Mouse (Mus musculus) MEL (cell line): ENCODE data around the gene Gm960. TPM values are rescaled to one million over a fixed set of nuclear protein-coding genes. Genes with fewer than 3 reads are reported as not detected.

ENCODE experiments used
- DNase-seq: peaks from one replicate; pipeline ENCODE4 v3.0.0; 2011; ENCODE audit warnings: low read depth, low spot score
- H3K27ac ChIP-seq: 2 replicates; pipeline ENCODE4 v1.5.1; 2012; ENCODE audit warnings: low read depth, mild to moderate bottlenecking, control low read depth, low read length, moderate library complexity; ENCODE audit not compliant: control insufficient read depth
- H3K27me3 ChIP-seq, 2 experiments: fragments of 150-350 bp in 1 of 2; sonication (generic) in 1 of 2; 2 replicates each; pipeline ENCODE4 v1.6.1; 2012; ENCODE audit warnings: low read length in 2 of 2, mild to moderate bottlenecking in 2 of 2, improper control_type of control experiment in 1 of 2, moderate library complexity in 1 of 2; ENCODE audit not compliant: insufficient read depth in 2 of 2, control insufficient read depth in 1 of 2
- H3K36me3 ChIP-seq, 2 experiments: 2 replicates each; pipeline ENCODE4 v1.6.1; 2012 to 2014; ENCODE audit warnings: low read length in 2 of 2, improper control_type of control experiment in 1 of 2, inconsistent platforms in 1 of 2, mild to moderate bottlenecking in 1 of 2; ENCODE audit not compliant: insufficient read depth in 2 of 2, control insufficient read depth in 1 of 2
- H3K4me1 ChIP-seq, 2 experiments: fragments of 150-350 bp in 1 of 2; sonication (generic) in 1 of 2; 2 replicates each; pipeline ENCODE4 v1.6.1; 2012; ENCODE audit warnings: low read length in 2 of 2, improper control_type of control experiment in 1 of 2, mild to moderate bottlenecking in 1 of 2; ENCODE audit not compliant: insufficient read depth in 2 of 2, control insufficient read depth in 1 of 2
- H3K4me3 ChIP-seq, 2 experiments: fragments of 150-350 bp in 1 of 2; sonication (generic) in 1 of 2; 2 replicates each; pipeline ENCODE4 v1.5.1; 2012; ENCODE audit warnings: low read depth in 2 of 2, low read length in 2 of 2, mild to moderate bottlenecking in 2 of 2, moderate library complexity in 2 of 2, control low read depth in 1 of 2, improper control_type of control experiment in 1 of 2; ENCODE audit not compliant: control insufficient read depth in 1 of 2, insufficient read depth in 1 of 2
- H3K79me2 ChIP-seq: 2 replicates; pipeline ENCODE4 v1.6.1; 2012; ENCODE audit warnings: mild to moderate bottlenecking, low read length, moderate library complexity; ENCODE audit not compliant: control insufficient read depth, poor library complexity, insufficient read depth
- H3K9ac ChIP-seq: 2 replicates; pipeline ENCODE4 v1.6.1; 2012; ENCODE audit warnings: low read depth, mild to moderate bottlenecking, control low read depth, low read length, moderate library complexity; ENCODE audit not compliant: control insufficient read depth, poor library complexity, severe bottlenecking
- H3K9me3 ChIP-seq: fragments of 150-350 bp; sonication (generic); replicated peaks from 2 replicates; pipeline ENCODE4 v1.6.1; 2012; ENCODE audit warnings: mild to moderate bottlenecking, low read length, improper control_type of control experiment, moderate library complexity; ENCODE audit not compliant: insufficient read depth
- BHLHE40 ChIP-seq: IDR thresholded peaks from 2 replicates; pipeline ENCODE4 v1.6.1; 2012; ENCODE audit warnings: low read depth, mild to moderate bottlenecking, inconsistent platforms, low read length, improper control_type of control experiment, borderline replicate concordance
- CHD1 ChIP-seq: IDR thresholded peaks from 2 replicates; pipeline ENCODE4 v1.6.1; 2012; ENCODE audit warnings: low read depth, mild to moderate bottlenecking, inconsistent platforms, low read length, improper control_type of control experiment
- ETS1 ChIP-seq: IDR thresholded peaks from 2 replicates; pipeline ENCODE4 v1.6.1; 2012; ENCODE audit warnings: low read depth, mild to moderate bottlenecking, inconsistent platforms, low read length, improper control_type of control experiment, moderate library complexity
- GABPA ChIP-seq: IDR thresholded peaks from 2 replicates; pipeline ENCODE4 v1.6.1; 2012; ENCODE audit warnings: low read depth, mild to moderate bottlenecking, inconsistent platforms, low read length, improper control_type of control experiment, moderate library complexity
- GATA1 ChIP-seq: IDR thresholded peaks from 2 replicates; pipeline ENCODE4 v1.6.1; 2011; ENCODE audit warnings: low read depth, low read length, improper control_type of control experiment
- HCFC1 ChIP-seq: IDR thresholded peaks from 2 replicates; pipeline ENCODE4 v1.6.1; 2012; ENCODE audit warnings: low read depth, mild to moderate bottlenecking, inconsistent platforms, low read length, improper control_type of control experiment, moderate library complexity
- MAX ChIP-seq: IDR thresholded peaks from 2 replicates; pipeline ENCODE4 v1.6.1; 2011; ENCODE audit warnings: low read length, improper control_type of control experiment
- MEF2A ChIP-seq: IDR thresholded peaks from 2 replicates; pipeline ENCODE4 v1.6.1; 2014; ENCODE audit warnings: low read depth, mild to moderate bottlenecking, inconsistent platforms, low read length, improper control_type of control experiment; ENCODE audit not compliant: poor library complexity, insufficient replicate concordance, severe bottlenecking; ENCODE audit errors: extremely low read depth
- MXI1 ChIP-seq: IDR thresholded peaks from 2 replicates; pipeline ENCODE4 v1.6.1; 2011; ENCODE audit warnings: mild to moderate bottlenecking, low read depth, low read length, improper control_type of control experiment
- MYB ChIP-seq: IDR thresholded peaks from 2 replicates; pipeline ENCODE4 v1.6.1; 2011; ENCODE audit warnings: mild to moderate bottlenecking, low read depth, low read length, improper control_type of control experiment
- NELFE ChIP-seq: IDR thresholded peaks from 2 replicates; pipeline ENCODE4 v1.6.1; 2011; ENCODE audit warnings: low read depth, low read length, improper control_type of control experiment
- NRF1 ChIP-seq: IDR thresholded peaks from 2 replicates; pipeline ENCODE4 v1.6.1; 2014; ENCODE audit warnings: low read depth, mild to moderate bottlenecking, inconsistent platforms, low read length, improper control_type of control experiment, moderate library complexity; ENCODE audit not compliant: poor library complexity, insufficient read depth, severe bottlenecking
- POLR2AphosphoS2 ChIP-seq: IDR thresholded peaks from 2 replicates; pipeline ENCODE4 v1.6.1; 2011; ENCODE audit warnings: low read length, improper control_type of control experiment
- SIN3A ChIP-seq: IDR thresholded peaks from 2 replicates; pipeline ENCODE4 v1.6.1; 2012; ENCODE audit warnings: low read length, improper control_type of control experiment, inconsistent platforms
- UBTF ChIP-seq: IDR thresholded peaks from 2 replicates; pipeline ENCODE4 v1.6.1; 2012; ENCODE audit warnings: low read depth, mild to moderate bottlenecking, inconsistent platforms, low read length, improper control_type of control experiment, moderate library complexity, borderline replicate concordance; ENCODE audit not compliant: insufficient read depth
- ZC3H11A ChIP-seq: IDR thresholded peaks from 2 replicates; pipeline ENCODE4 v1.6.1; 2012; ENCODE audit warnings: low read depth, mild to moderate bottlenecking, inconsistent platforms, low read length, improper control_type of control experiment
- ZKSCAN1 ChIP-seq: IDR thresholded peaks from 2 replicates; pipeline ENCODE4 v1.6.1; 2012; ENCODE audit warnings: low read depth, mild to moderate bottlenecking, inconsistent platforms, low read length, improper control_type of control experiment, moderate library complexity
- polyA plus RNA-seq, 2 experiments: library from polyadenylated mRNA; stranded (reverse) in 1 of 2; unstranded in 1 of 2; fragments of >175 nt in 1 of 2; fragments of >200 nt in 1 of 2; gene quantifications; 2 replicates each; pipeline versions ENCODE4 v1.2.1 to v1.2.4; 2012; ENCODE audit warnings: low replicate concordance in 2 of 2, low read depth in 1 of 2; ENCODE audit not compliant: insufficient read length in 2 of 2, insufficient read depth in 1 of 2, missing spikeins in 1 of 2
- total RNA-seq: library from RNA; depleted of rRNA; stranded (reverse); fragments of 300-350 nt; gene quantifications from 2 replicates; pipeline ENCODE4 v1.2.3, GENCODE M21; 2012

Gene Gm960
- total and polyA plus RNA-seq, 3 experiments = 2.1 to 2.3 TPM; not detected in 1

- Histone ChIP-seq H3K9me3 (no peaks in the 10 kb centered on the region), H3K27me3 (peaks cover 16 to 34% of the 10 kb centered on the region in 2 experiments), H3K27ac (no peak overlapping the region), H3K36me3 (no peaks in the 10 kb centered on the region), H3K79me2 (no peaks in the 10 kb centered on the region), H3K4me1 (no peaks in the 10 kb centered on the region), H3K9ac (no peak overlapping the region), H3K4me3 (no peak overlapping the region)
- TF ChIP-seq MAX (no peak), MEF2A (no peak), MYB (no peak), ZKSCAN1 (no peak), MXI1 (no peak), GATA1 (no peak), POLR2AphosphoS2 (no peak), CHD1 (no peak), HCFC1 (no peak), ETS1 (no peak), UBTF (no peak)
- no peak for DNase-seq
Measured at GRCm38 (mm10) chr19:4672401-4672800, 26.1 kb downstream of the Gm960 start.

DNA sequence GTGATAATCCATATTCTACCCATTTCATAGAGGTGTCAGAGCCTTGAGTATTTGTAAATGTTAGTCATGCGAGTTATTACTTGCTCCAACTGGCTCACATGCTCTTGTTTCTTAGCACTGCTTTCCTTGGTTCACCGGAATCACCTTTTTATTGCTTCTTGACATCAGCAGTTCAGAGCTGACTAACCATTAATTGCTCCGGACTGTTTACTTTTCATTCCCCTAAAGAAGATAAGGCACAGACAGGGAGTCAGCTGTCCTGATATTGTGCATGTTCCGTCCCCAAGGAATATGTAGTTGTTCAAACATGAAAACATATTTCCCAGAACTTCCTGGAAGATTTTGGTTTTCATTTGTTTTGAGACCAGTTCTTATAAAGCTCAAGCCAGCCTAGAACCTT, 27.7 kb downstream of the Gm960 start:
- Histone ChIP-seq H3K27ac (no peak overlapping the region), H3K9me3 (no peaks in the 10 kb centered on the region), H3K9ac (no peak overlapping the region), H3K27me3 (peaks cover 14 to 24% of the 10 kb centered on the region in 2 experiments), H3K79me2 (no peaks in the 10 kb centered on the region), H3K36me3 (no peaks in the 10 kb centered on the region), H3K4me3 (no peak overlapping the region), H3K4me1 (no peaks in the 10 kb centered on the region)
- DNase-seq = no peak
- TF ChIP-seq SIN3A (no peak), NELFE (no peak), NRF1 (no peak), ZC3H11A (no peak), BHLHE40 (no peak), GABPA (no peak), GATA1 (no peak)
